Mouse (Mus musculus): ENCODE data around the gene Zbed4.

DNA sequence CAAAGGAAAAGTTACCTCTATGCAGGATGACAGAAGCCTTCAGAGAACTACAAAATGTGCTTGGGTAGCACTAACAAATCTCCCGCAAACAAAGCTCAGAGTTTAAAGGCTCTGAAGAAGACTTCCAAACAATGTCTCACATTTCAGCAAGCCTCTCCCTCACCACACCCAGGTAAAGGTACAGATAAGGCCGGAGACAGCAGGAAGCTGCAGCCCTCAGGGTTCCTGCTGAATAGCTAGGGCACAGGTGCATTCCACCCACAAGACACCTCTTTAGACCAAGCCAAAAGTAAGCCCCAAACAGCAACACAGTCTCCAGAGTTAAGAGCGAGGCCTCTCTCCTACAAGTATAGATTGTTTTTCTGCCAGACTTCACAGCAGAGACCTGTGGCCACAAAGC, 20.7 kb upstream of the Zbed4 start:
- TF ChIP-seq POLR2A (IDR thresholded peaks at IDR 0.05; ENCODE audit: control insufficient read depth, low read depth, low read length) (no peak), CTCF (IDR thresholded peaks at IDR 0.05; ENCODE audit: control insufficient read depth, insufficient read depth, insufficient replicate concordance, low read depth, low read length) (no peak)

All from testis, adult 2 months (tissue).